Mouse (Mus musculus): Measurements from ENCODE around the gene Zfp831.

Zfp831 gene

GRCm38 (mm10) chr2:174735270-174735669 lies 91.9 kb downstream of the Zfp831 start:
- no peak for DNase-seq

- DNase-seq, result no peak
These were observed 103.8 kb downstream of the Zfp831 start for GRCm38 (mm10) chr2:174747182-174747581.

DNA sequence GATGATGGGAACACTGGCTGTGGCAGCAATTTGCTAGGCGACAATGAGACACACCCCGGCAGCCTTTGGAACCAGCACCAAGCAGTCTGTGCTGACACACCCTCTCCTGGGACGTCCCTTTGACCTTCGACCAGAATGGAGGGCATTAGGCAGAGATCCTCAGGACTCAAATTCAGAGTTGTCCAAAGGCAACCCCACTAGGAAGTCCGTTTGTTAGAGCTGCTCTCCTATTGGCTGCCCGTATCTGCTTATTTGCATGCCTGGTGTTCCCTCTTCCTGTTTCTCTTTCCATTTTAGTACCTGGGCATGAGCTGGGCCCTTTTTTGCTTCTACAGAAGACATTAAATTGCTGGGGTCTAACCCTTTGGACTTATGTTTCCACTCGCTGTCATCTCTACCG lies 105.0 kb downstream of the Zfp831 start:
- no peak for DNase-seq

DNA sequence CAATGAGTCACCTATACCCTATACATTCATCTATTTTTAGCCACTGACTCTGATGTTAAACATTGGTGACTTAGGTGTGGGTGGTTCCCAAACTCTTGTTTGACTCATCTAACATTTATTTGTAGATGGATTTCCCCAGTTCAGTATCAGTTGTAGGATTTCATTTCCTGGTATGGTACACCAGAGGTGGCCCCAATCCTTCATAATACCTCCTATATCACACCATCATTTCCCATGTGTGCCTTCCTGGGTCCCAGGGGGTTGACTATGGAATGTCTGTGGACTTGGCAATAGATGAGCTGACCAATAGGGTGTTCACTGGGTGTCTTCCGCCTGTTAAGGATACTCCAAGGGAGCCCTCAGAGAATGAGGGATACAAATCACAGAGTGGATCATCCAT lies 109.9 kb downstream of the Zfp831 start:
- DNase-seq, result no peak

- no peak for DNase-seq
These were observed 110.9 kb downstream of the Zfp831 start for GRCm38 (mm10) chr2:174754231-174754630.

DNA sequence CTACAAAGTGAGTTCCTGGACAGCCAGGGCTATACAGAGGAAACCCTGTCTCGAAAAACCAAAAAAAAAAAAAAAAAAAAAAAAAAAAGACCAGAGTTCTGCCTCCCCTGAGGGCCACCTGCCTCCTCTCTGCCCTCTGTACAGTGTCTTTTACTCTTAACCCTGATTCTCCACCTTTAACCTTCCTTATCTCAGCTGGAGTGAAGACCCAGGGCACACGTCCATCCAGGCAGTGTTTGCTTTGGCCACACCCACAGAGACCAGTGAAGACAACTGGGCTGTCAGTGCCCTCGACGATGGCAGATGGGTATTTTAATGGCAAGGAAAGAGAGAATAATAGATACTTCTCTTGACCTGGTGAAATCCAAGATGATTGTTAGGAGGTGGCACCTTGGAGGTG lies 115.9 kb downstream of the Zfp831 start:
- no peak for DNase-seq

Measured in cerebellum, adult 11-12 months (tissue).